Mouse (Mus musculus) heart, adult 2 months (tissue): ENCODE data around the gene Mink1. TPM values are rescaled to one million over a fixed set of nuclear protein-coding genes. Genes with fewer than 3 reads are reported as not detected.

Experiments
- DNase-seq, 2 experiments: peaks; one replicate each; pipeline ENCODE4 v3.0.0; 2021
- H3K27ac ChIP-seq: fragments of 200-600 bp; 2 replicates; pipeline ENCODE4 v1.8.1; 2022
- H3K27me3 ChIP-seq: fragments of 200-500 bp; 2 replicates; pipeline ENCODE4 v1.6.1; 2012; ENCODE audit warnings: mild to moderate bottlenecking, low read length, inconsistent platforms, mixed read lengths; ENCODE audit not compliant: control insufficient read depth, insufficient read depth
- H3K36me3 ChIP-seq: fragments of 200-500 bp; 2 replicates; pipeline ENCODE4 v1.6.1; 2012; ENCODE audit warnings: low read length, inconsistent platforms; ENCODE audit not compliant: control insufficient read depth, insufficient read depth
- H3K4me1 ChIP-seq: fragments of 200-500 bp; 2 replicates; pipeline ENCODE4 v1.6.1; 2011; ENCODE audit warnings: low read length; ENCODE audit not compliant: control insufficient read depth, insufficient read depth
- H3K4me3 ChIP-seq: fragments of 200-600 bp; 2 replicates; pipeline ENCODE4 v1.8.1; 2022
- H3K79me2 ChIP-seq: fragments of 200-500 bp; replicated peaks from 2 replicates; pipeline ENCODE4 v1.6.1; 2012; ENCODE audit warnings: mild to moderate bottlenecking, inconsistent platforms, low read length, moderate library complexity, mixed read lengths; ENCODE audit not compliant: control insufficient read depth, insufficient read depth
- H3K9ac ChIP-seq: fragments of 200-500 bp; 2 replicates; pipeline ENCODE4 v1.6.1; 2012; ENCODE audit warnings: low read depth, mild to moderate bottlenecking, control low read depth, inconsistent platforms, low read length, mixed read lengths
- CTCF ChIP-seq: fragments of 200-600 bp; IDR thresholded peaks from 2 replicates; pipeline ENCODE4 v1.8.1; 2022; ENCODE audit warnings: antibody characterized with exemption, mild to moderate bottlenecking, moderate library complexity
- EP300 ChIP-seq: fragments of 200-500 bp; IDR thresholded peaks from 2 replicates; pipeline ENCODE4 v1.6.1; 2011; ENCODE audit warnings: low read depth, low read length, control low read depth; ENCODE audit not compliant: insufficient read depth
- POLR2A ChIP-seq: fragments of 200-500 bp; IDR thresholded peaks from 2 replicates; pipeline ENCODE4 v1.6.1; 2011; ENCODE audit warnings: mild to moderate bottlenecking, low read depth, low read length, control low read depth; ENCODE audit not compliant: insufficient read depth
- WGBS: fragments of 180-500 bp; shearing (Covaris S2); methylation state at CpG from one replicate; pipeline ENCODE4 v1.1.7; 2018; 5-methylcytosine and 5-hydroxymethylcytosine counted together
- intact Hi-C: fragments of 180-260 bp; cut with DNase I; formaldehyde crosslinking; loops from one replicate; pipeline ENCODE4 v1.15.1; 2025
- polyA plus RNA-seq: library from polyadenylated mRNA; depleted of rRNA; stranded (reverse); fragments of >200 nt; gene quantifications from 2 replicates; pipeline ENCODE4 v1.2.3, GENCODE M21; 2012
- total RNA-seq, 2 experiments: library from RNA; stranded (reverse); gene quantifications; 2 replicates each; pipeline ENCODE4 v1.2.3; 2021

Mink1 gene
- total and polyA plus RNA-seq, 3 experiments: 40.8 to 46.8 (median 41.3) TPM

DNA sequence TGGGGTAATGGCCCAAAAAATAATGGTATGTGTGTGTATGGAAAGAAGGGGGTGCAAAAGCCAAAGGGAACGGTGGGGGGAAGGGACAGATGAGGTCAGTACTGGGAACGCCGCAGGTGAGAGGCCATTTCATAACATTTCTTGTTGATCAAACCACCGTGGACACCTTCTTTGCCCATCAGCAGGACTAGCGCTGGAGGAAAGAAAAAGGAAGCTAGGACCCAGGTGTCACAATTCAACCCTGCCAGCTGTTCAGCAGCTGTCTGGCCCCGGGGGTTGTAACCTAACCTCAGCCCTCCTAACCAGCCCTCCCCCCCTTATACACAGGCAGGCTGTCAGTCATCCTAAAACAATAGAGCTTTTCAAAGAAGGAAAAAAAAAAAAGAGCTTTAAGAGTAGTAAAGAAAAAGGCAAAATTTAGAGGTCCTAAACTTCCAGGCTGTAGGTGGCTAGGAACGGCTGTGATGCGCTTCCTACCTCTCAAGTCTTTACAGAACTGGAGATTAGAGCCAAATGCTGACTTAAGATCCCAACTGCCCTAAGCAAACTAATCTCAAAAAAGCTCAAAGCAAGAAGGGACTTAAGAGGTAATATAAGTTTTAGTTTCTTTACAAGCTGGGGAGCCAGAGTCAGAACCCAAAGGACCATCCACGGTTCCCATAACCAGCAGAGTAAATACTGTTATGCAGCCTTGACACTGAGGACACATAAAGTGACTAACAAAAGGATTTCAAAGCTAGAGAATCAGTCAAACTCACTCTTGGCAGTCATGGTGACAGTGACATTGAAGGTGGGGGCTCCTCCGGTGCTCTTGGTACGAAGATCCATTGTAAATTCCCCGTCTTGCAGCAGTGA is 89.6 kb downstream of the Mink1 start:
- H3K36me3 ChIP-seq: peaks cover 29% of the 10 kb centered on the region
- peaks cover 8% of the 10 kb centered on the region for H3K79me2 ChIP-seq
- peak; percentile 16 to 26 for DNase-seq
- peaks cover 6% of the 10 kb centered on the region for H3K4me1 ChIP-seq
- no peaks in the 10 kb centered on the region for H3K27me3 ChIP-seq
- peak overlapping the region; percentile 100 for H3K4me3 ChIP-seq
- intact Hi-C loops: no loop called here
- no peak overlapping the region for H3K9ac ChIP-seq
- TF ChIP-seq POLR2A (no peak; the same call in 1 of the 2 replicates), CTCF (no peak), EP300 (no peak)
- H3K27ac ChIP-seq: peak overlapping the region; percentile 99
- 26% methylated on average over 12 of the region's 12 CpGs for WGBS

DNA sequence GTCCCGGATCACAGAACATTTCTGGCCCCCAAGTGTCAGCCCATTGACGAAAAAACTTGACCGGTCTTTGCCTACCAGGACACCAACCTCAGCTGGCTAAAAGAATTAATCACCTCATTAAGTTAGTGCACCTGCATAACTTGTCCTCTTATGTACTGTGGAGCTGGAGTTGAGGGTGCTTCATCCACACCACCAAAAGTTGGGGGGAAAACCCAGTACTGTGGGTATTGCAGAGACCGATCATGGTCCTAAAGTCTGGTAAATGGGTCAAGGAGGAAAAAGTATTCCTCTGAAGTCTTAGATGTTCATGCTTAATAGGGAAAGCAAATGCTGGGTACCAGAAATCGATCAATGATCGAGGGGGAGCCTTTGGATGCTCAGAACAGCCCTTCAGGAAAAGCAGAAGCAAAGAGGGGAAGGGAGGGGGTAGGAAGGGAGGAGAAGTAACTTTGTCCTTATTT is 90.2 kb downstream of the Mink1 start:
- 17% methylated on average over 6 of the region's 6 CpGs for WGBS

DNA sequence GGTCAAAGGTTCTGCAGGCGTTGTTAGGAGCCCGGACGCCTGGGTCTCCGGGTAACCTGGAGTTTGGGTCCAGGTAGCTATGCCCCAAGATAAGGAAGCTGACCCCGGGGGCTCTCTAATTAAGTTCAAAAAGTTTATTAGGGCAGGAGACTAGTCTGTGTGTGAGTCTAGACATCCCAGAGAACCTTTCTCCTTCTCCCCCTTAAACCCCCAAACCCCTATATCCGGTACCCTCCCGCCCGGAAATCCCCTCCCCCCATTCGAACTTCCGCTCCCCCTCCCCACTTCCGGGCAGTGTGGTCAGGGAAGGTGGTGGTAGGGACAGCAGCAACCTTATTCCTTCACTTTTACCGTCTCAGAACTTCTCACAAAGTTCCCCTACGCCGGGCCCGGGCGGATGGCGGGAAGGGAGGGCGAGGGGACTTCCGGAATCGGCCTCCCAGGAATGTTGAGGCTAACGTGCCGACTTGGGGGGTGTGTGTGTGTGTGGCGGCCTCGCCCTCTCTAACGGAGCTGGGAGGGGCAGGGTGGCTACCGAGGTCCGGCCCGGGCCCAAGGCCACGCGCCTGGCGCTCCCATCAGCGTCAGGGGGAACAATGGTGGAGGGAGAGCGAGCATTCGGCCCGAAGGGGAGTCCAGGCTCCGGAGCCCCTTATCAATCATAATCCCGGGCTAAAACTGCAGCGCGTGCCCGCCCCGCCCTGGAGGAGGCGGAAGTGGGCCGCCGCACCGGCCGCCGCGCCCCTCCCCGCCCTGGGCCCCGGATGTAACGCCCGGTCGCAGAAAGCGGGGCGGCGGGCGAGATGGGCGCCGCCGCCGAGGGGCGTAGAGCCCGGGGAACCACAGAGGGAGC is 90.9 kb downstream of the Mink1 start:
- peak; percentile 86 for DNase-seq
- peak overlapping the region; percentile 99 for H3K27ac ChIP-seq
- peaks cover 4% of the 10 kb centered on the region for H3K4me1 ChIP-seq
- TF ChIP-seq CTCF (no peak), POLR2A (peak; percentile 54; the same call in 1 of the 2 replicates), EP300 (no peak)
- intact Hi-C loops: loop anchor here (2.0 kb wide), 1 partner anchor 15 kb away; the partner anchor contains the start of gene Spag7
- H3K27me3 ChIP-seq: no peaks in the 10 kb centered on the region
- H3K4me3 ChIP-seq: peak overlapping the region; percentile 100
- under 1% methylated on average over 63 of the region's 63 CpGs for WGBS
- H3K79me2 ChIP-seq: peaks cover 4% of the 10 kb centered on the region
- H3K9ac ChIP-seq: peak overlapping the region; percentile 98
- peaks cover 25% of the 10 kb centered on the region for H3K36me3 ChIP-seq

More for the DNA sequence above, 90.2 kb downstream of the Mink1 start:
- TF ChIP-seq POLR2A (no peak), CTCF (no peak), EP300 (no peak)
- Histone ChIP-seq H3K27me3 (no peaks in the 10 kb centered on the region), H3K9ac (peak overlapping the region; percentile 15; the same call in 1 of the 2 replicates), H3K4me1 (peaks cover 5% of the 10 kb centered on the region), H3K27ac (peak overlapping the region; percentile 99), H3K79me2 (peaks cover 5% of the 10 kb centered on the region), H3K4me3 (peak overlapping the region; percentile 100), H3K36me3 (peaks cover 29% of the 10 kb centered on the region)
- intact Hi-C loops: no loop called here
- peak in 1 of 2 experiments; percentile 4 for DNase-seq

DNA sequence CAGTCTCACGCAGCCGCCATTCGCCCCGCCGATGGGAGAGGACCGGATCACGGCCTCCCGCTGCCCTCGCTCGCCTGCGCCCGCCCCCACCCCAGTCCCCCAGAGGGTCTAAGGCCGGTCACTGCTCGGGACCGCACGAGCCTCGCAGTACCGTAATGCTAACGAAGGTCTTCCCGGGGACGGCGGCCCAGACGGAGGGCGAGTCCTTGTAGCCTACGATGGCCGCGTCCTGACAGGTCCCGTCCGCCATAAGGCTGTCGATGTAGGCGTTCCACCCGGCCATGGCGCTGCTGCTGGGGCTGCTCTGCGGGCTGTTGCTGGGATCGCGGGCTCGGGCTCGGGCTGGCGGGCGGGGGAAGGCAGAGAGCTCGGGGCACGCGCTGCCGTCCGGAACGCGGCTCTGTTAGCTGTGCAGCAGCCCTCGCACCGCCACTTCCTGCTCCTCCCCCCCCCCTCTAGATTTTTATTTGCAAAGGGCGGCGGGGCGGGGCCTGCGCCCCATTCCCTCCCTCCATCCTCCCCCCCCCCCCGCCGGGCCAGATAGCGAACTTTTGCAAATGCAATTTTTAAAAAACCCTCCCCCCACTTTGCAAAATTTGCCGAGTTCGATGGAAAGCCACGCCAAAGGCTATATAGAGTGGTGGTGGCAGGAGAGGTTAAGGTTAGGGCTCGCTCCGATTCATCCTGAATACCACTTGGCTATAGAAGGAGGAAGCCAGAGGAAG is 91.7 kb downstream of the Mink1 start, which contains the start of gene Pfn1:
TSS of gene Pfn1 (minus strand) at position 447 of the 725 bp plus-strand sequence.
- Histone ChIP-seq H3K9ac (peak within 1 kb of the TSS; percentile 98), H3K27ac (peak within 1 kb of the TSS; percentile 99), H3K36me3 (peaks cover 22% of the 10 kb centered on the region), H3K27me3 (no peaks in the 10 kb centered on the region), H3K4me1 (peaks cover 3% of the 10 kb centered on the region; the same call in 1 of the 2 replicates), H3K4me3 (peak within 1 kb of the TSS; percentile 100), H3K79me2 (peaks cover 4% of the 10 kb centered on the region)
- DNase-seq: peak; percentile 82 to 85
- TF ChIP-seq EP300 (no peak), POLR2A (peak; percentile 86)
- under 1% methylated on average over 56 of the region's 61 CpGs for WGBS
- intact Hi-C loops: loop anchor here (2.0 kb wide), 1 partner anchor 14 kb away; the partner anchor contains the start of gene Spag7
